Mouse (Mus musculus) lung, adult 18-20 months (tissue): ENCODE data around the gene Frzb.

Experiments used
- DNase-seq, 2 experiments: peaks; one replicate each; pipeline ENCODE4 v3.0.0; 2022; ENCODE audit warnings: mixed read lengths in 2 of 2

Gene Frzb

DNA sequence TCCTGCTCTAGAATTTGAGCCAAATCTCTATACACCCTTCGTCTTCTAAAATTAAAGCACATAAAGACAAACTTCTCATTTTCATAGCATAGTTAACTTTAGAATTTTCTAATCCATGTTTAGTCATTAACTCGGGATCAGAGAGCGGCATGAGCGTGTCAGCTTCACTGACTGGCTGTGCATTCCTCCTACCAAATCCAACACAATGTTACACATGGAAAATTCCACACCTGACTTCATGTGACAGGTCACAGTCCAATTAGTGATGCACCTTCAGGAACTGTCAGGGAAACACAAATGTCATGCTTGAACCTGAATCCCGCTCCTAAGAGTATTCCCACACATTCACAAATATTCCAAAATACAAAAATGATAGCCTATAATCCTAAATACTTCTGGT, 24.3 kb downstream of the Frzb start:
- DNase-seq = no peak

- no peak for DNase-seq
These were observed 25.4 kb downstream of the Frzb start for GRCm38 (mm10) chr2:80421990-80422389.

DNA sequence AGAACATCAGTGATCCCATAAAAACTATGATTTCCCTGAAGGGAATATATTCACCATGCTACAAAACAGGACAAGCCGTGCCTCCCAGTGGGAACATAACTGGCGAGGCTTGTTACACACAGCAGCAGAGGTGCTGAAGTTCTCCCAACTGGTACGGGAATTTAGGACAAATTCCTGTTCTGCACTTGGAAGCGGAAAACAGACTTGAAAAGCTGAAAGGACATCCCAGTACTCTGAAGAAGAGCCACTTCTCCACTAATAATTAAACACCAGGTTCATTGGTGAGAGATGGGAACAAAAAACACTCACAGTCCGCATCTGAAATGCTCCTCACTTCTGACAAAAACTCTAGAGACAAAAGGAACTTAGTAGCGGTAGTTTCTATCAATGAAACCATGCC, 31.1 kb downstream of the Frzb start:
- DNase-seq = no peak

DNA sequence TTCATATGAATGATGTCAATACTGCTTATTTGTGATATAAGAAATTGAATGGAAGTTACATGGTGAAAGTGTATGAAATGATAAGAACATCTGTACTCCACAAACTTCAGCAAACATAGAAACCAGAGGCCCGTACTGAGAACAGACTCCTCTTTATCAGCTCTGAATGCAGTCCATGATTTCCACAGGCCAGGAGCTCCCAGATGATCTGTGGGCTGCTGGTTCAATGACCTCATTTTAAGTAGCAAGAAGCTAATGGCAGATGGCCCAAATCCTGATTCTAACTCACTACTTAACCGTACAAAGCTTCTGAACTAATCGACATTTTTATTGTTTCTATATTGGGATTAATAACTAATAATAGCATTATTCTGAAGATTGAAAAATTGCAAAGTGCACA, 33.0 kb downstream of the Frzb start:
- DNase-seq = no peak

- DNase-seq = no peak
These were observed 34.3 kb downstream of the Frzb start for GRCm38 (mm10) chr2:80413124-80413523.

DNA sequence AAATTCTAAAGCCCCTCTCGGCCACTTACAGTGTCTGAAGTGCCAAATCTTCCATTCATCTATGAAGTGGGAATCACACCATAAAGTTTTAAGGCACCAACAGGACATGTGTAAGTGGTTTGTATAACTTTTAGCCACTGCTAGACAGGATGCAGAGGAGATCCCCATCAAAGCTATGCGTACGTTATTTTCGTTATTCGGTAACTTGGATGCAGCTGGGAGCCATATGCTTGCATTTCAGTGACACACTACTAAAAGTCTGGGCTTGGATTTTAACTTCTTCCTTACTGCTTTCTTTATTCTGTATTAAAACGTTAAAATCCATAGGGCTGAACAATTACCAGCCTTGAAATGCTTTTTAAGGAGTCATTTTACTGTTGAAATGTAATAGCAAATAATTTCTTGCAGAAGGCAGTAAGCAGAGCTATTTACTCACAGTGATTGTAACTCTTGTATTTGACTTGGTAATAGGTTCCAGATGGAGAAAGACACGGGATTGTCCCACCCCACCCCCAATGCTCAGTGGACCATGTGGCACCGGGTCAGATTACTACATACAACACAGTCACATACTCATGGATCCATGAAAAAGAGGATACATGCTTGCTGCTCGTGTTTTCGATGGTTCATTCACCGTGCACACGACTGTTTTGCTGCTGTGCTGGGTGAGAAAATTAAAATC, 37.4 kb downstream of the Frzb start:
- no peak for DNase-seq

DNA sequence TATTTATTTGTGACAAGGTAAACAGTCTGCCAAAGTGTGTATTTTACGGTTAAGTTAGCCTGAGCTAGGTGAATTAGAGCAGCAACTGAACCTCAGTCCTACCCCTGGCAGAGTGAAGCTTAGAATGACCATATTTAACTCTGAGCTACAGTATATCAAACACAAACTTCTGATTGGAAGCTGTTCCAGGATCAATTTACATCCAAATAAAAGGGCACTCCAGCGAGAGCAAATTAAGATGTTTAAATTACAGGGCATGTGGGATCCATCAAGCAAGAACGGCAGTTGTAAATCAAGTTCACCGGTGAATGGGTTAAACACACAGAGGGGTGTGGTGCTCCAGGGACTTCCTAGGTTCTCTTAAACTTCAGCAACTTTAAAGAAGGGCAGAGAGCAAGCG, 42.7 kb downstream of the Frzb start:
- DNase-seq = no peak

DNA sequence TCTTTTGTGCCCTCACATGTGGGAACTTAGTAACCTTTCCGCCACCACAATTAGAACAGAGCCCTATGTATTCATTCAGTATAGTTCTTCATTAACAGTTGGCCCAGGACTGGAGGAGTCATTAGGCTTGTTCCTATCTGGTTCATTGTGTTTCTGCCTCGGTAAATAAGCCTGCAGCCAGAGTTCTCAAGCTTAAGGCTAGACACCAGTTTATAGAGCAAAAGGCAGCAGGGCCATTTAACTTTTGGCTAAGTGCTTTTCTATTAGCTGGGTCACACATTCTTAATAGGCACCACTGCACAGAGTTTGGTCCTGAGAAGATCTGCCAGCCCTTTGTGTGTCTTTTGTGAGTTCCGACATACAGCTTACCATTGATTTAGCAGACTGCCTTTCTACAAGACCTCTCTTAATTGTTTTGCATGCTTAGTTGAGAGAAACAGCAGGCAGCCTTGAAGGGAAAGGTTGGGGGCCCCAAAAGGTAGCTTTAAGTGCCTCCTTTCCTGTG, 48.8 kb downstream of the Frzb start:
- DNase-seq = no peak

DNA sequence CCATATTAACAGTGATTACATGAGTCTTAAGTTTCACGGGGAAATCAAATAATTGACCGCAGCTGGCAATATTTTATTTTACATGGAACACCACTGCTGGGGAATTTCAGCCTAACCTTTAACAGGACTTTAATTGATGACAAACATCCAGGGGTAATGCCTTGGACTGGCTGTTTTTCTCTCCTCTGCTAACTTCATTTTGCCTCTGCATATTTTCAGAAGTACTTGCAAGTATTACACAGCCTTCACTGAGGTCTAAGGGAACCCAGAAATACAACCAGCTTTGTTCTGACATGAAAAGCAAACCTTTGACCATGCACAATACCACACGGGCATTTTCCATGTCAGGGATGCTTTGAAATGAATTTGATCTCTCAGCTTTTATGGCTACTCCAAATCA, 50.6 kb downstream of the Frzb start:
- no peak for DNase-seq

- DNase-seq = no peak
These were observed 51.4 kb downstream of the Frzb start for GRCm38 (mm10) chr2:80396057-80396456.

- no peak for DNase-seq
These were observed 59.1 kb downstream of the Frzb start for GRCm38 (mm10) chr2:80388341-80388740.

GRCm38 (mm10) chr2:80387668-80388067, 59.8 kb downstream of the Frzb start:
- no peak for DNase-seq

GRCm38 (mm10) chr2:80386255-80386654, 61.2 kb downstream of the Frzb start:
- no peak for DNase-seq

- DNase-seq = no peak
These were observed 63.0 kb downstream of the Frzb start for GRCm38 (mm10) chr2:80384447-80384846.

- no peak for DNase-seq
These were observed 67.6 kb downstream of the Frzb start for GRCm38 (mm10) chr2:80379848-80380247.

DNA sequence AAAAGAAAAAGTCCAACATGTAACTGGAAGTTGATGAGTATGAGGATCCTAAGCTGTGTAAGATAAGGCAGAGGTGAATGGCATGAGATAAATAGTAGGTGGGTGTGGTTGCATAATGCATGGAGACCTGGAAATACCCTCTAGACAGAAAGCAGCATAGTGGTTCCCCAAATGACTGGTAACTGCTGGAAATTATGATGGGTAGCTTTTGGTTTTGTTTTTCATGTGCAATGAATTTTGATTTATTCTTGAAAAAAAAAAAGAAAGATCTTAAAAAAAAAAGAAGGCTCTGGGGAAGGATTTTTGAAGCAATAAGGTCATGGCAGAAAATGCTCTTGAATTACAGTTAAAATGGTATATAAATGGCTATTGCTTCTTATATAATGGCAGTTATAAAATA, 72.5 kb downstream of the Frzb start:
- DNase-seq = no peak

- DNase-seq = no peak
These were observed 76.0 kb downstream of the Frzb start for GRCm38 (mm10) chr2:80371458-80371857.
